Mouse (Mus musculus) embryonic facial prominence, embryonic 10.5 days (tissue): Measurements from ENCODE around the gene Hapln3. TPM values are rescaled to one million over a fixed set of nuclear protein-coding genes. Genes with fewer than 3 reads are reported as not detected.

Experiments used
- polyA plus RNA-seq: library from polyadenylated mRNA; unstranded; fragments of >200 nt; fragmentation: Nextera tagmentation; extraction: Ambion mirVana; gene quantifications from 2 replicates; pipeline ENCODE4 v1.2.1, GENCODE M21; 2016

Gene Hapln3
- polyA plus RNA-seq, 1 experiment from 2014 or later: 2.3 TPM

Other genes with a start within 250 kb of the Hapln3 start
- 66.2 and 70.1 TPM in 2 replicates for gene Aen, start 235.2 kb downstream of the Hapln3 start, polyA plus RNA-seq
- 0.40 and 0.55 TPM in 2 replicates for gene Isg20, start 217.6 kb downstream of the Hapln3 start, polyA plus RNA-seq
- gene Acan, start 77.5 kb downstream of the Hapln3 start, polyA plus RNA-seq: 0.18 and 0.27 TPM in 2 replicates
- 131 and 134 TPM in 2 replicates for gene Mfge8, start 18.0 kb upstream of the Hapln3 start, polyA plus RNA-seq
- gene Abhd2, start 142.2 kb upstream of the Hapln3 start, polyA plus RNA-seq: 8.7 TPM in 2 replicates